Mouse (Mus musculus): ENCODE data around the gene Fam213a.

- TF ChIP-seq CTCF (IDR thresholded peaks at IDR 0.05; ENCODE audit: low read depth) (no peak), EP300 (optimal IDR thresholded peaks at IDR 0.05) (no peak)
Observed at GRCm38 (mm10) chr14:40999904-41000645, 13.5 kb downstream of the Fam213a start.
